Mouse (Mus musculus): ENCODE measurements around the gene Fam90a1b. TPM values are rescaled to one million over a fixed set of nuclear protein-coding genes. Genes with fewer than 3 reads are reported as not detected.
A peak's percentile ranks its signal among the peaks of the same experiment; 100 is the strongest.
"Not testable (repeated sequence)": the region's sequence is repeated elsewhere in the genome, so short reads cannot be mapped to it uniquely, and the experiment has no call there.

Fam90a1b gene
- 0.10 and 0.14 TPM in 2 replicates for polyA plus RNA-seq (2016; fragmentation: Nextera tagmentation; extraction: Ambion mirVana)

DNA sequence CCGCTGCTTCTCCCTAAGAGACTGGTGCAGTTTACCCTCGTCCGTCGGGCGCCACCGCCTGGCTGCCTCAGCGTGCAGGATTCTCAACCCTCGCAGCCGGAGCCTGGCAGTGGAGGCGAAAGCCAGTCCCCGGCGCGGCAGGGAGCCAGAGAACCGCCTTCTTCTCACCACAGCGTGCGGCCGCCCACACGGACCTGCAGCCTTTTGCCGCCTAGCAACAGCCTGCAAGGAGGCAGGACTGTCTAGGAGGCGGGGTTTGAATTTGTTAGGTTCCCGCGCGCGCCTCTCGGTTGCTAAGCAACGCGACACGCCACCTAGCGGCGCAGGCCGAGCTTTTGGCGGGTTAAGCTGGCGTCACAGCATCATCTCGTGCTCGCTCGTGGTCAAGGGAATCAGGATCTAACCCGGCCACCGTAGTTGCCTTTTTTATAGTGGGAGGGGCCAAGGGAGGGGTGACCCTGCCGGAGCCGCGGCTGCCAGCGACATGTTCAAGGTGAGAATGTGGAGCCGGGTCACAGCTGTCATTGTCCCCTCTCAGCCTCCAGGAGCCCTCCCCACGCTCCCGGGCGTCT lies at the start of gene Fam90a1b, which contains the start of gene Apoo:
Fam90a1b (minus strand) TSS at position 108 of the 572 bp plus-strand sequence.
Apoo (plus strand) TSS at position 448 of the 572 bp plus-strand sequence.
- peak; percentile 98 for ATAC-seq (ENCODE audit: low FRiP score)
- peak within 1 kb of the TSS; percentile 53; the same call in 1 of the 2 replicates for H3K27ac ChIP-seq
- H3K9me3 ChIP-seq = no peaks in the 10 kb centered on the region
- peak within 1 kb of the TSS; percentile 54 for H3K4me2 ChIP-seq
- peak within 1 kb of the TSS; percentile 59 for H3K9ac ChIP-seq
- H3K4me1 ChIP-seq = peaks cover 4% of the 10 kb centered on the region
- peaks cover 69% of the 10 kb centered on the region for H3K27me3 ChIP-seq
- 16% methylated on average over 46 of the region's 46 CpGs for WGBS
- H3K36me3 ChIP-seq (replicated peaks) = no peaks in the 10 kb centered on the region
- peak within 1 kb of the TSS; percentile 54 for H3K4me3 ChIP-seq (replicated peaks)

DNA sequence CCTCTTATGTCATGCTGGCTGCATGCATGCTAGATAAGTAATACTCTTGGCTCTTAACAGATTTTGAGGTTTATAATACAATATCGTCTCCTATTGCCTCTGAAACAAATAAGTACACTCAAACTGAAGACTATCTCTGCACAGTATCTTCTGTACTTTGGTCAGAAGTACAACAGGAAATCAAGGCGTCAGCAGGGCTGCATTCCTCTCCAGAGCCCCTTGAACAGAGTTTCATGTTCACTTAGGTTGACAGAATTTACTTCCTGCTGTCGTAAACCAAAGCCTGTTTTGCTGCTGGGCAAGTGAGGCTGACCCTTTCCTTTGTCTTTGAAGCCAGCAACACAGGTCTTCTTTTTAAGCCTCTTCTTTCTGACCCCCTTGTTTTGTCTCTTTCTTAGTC lies 42.4 kb upstream of the Fam90a1b start:
- H3K4me3 ChIP-seq (replicated peaks) = no peak overlapping the region
- no peaks in the 10 kb centered on the region for H3K9me3 ChIP-seq
- no peaks in the 10 kb centered on the region for H3K4me1 ChIP-seq
- WGBS = 42% methylated on average over 3 of the region's 3 CpGs
- ATAC-seq (ENCODE audit: low FRiP score) = no peak
- H3K9ac ChIP-seq = no peak overlapping the region
- no peak overlapping the region for H3K27ac ChIP-seq
- H3K27me3 ChIP-seq = peaks cover 23% of the 10 kb centered on the region
- no peaks in the 10 kb centered on the region for H3K36me3 ChIP-seq (replicated peaks)
- H3K4me2 ChIP-seq = no peak overlapping the region

- WGBS = 70% methylated on average over 5 of the region's 5 CpGs
- peaks cover 44% of the 10 kb centered on the region for H3K27me3 ChIP-seq
These were observed 12.2 kb upstream of the Fam90a1b start for GRCm38 (mm10) chrX:94378734-94379133.

DNA sequence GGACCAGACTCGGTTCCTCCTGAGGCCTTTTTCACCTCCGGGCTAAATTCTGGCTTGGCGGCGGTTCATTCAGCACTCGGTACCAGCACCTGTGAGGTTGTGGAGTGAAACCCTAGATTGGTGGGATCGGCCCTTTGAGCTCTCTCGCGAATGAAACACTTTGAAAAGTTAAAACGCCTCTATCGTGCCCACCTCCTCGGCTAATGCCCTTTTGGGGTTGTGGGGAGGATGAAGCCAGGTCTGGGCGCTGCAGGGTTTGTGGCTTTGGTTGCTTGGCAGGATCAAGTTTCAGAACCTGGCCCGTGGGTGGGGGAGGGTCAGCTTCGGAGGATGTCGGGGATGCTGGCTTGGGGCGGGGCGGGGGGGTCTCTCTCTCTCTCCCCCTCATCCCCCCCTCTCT lies 671 bp upstream of the Fam90a1b start:
- 19% methylated on average over 15 of the region's 17 CpGs for WGBS
- Histone ChIP-seq H3K4me2 (peak overlapping the region; percentile 54), H3K4me1 (peaks cover 4% of the 10 kb centered on the region), H3K4me3 (replicated peaks) (peak overlapping the region; percentile 54), H3K27me3 (peaks cover 64% of the 10 kb centered on the region), H3K27ac (peak overlapping the region; percentile 53; the same call in 1 of the 2 replicates), H3K9me3 (no peaks in the 10 kb centered on the region), H3K9ac (peak overlapping the region; percentile 59), H3K36me3 (replicated peaks) (no peaks in the 10 kb centered on the region)
- peak; percentile 30; the same call in 1 of the 2 replicates for ATAC-seq (ENCODE audit: low FRiP score)

More at GRCm38 (mm10) chrX:94378734-94379133, 12.2 kb upstream of the Fam90a1b start:
- Histone ChIP-seq H3K36me3 (replicated peaks) (0 out of 2 replicates have a peak, but pooled peaks cover 5% of the 10 kb centered on the region), H3K4me2 (no peak overlapping the region), H3K4me3 (replicated peaks) (no peak overlapping the region), H3K27ac (no peak overlapping the region), H3K9ac (no peak overlapping the region), H3K4me1 (no peaks in the 10 kb centered on the region), H3K9me3 (no peaks in the 10 kb centered on the region)
- ATAC-seq (ENCODE audit: low FRiP score) = no peak

- ATAC-seq (ENCODE audit: low FRiP score) = no peak
- H3K4me3 ChIP-seq (replicated peaks) = peak overlapping the region; percentile 54
- H3K9me3 ChIP-seq = no peaks in the 10 kb centered on the region
- peaks cover 4% of the 10 kb centered on the region for H3K4me1 ChIP-seq
- H3K27me3 ChIP-seq = peaks cover 67% of the 10 kb centered on the region
- WGBS = 19% methylated on average over 16 of the region's 16 CpGs
- H3K36me3 ChIP-seq (replicated peaks) = no peaks in the 10 kb centered on the region
- H3K27ac ChIP-seq = no peak overlapping the region
- H3K4me2 ChIP-seq = peak overlapping the region; percentile 46
- no peak overlapping the region for H3K9ac ChIP-seq
These were observed 548 bp downstream of the Fam90a1b start for GRCm38 (mm10) chrX:94366029-94366428.

DNA sequence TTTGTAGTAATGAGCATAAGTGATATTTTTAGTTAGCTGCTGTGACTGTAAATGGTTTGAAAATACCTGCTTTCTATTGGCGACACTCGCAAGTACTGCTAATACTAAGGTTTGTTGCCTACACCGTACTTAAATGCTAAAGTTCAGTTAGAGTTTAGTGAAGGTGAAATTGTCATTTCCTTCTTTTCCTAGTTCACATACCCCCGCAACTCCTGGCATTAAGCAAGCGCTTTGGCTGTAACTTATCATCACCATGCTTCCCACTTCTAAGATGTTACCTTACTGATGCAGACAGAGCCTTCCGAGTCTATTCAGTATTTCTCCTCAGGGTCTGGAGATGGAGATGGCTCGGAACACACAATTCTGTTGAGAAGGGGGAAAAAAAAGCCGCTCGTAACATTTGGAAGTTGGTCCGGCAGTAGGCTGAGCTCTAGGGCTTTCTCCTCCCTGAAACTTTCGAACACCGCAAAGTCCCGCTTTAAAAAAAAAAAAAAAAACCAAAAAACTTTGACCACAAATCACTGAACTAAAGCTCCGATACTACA lies 1.1 kb downstream of the Fam90a1b start:
- Histone ChIP-seq H3K27ac (no peak overlapping the region), H3K9me3 (no peaks in the 10 kb centered on the region), H3K27me3 (peaks cover 68% of the 10 kb centered on the region), H3K4me1 (peaks cover 4% of the 10 kb centered on the region), H3K4me2 (peak overlapping the region; percentile 46), H3K36me3 (replicated peaks) (no peaks in the 10 kb centered on the region), H3K9ac (no peak overlapping the region), H3K4me3 (replicated peaks) (peak overlapping the region; percentile 54)
- WGBS = 29% methylated on average over 13 of the region's 14 CpGs
- ATAC-seq (ENCODE audit: low FRiP score) = no peak

GRCm38 (mm10) chrX:94343638-94344037 lies 22.9 kb downstream of the Fam90a1b start:
- H3K4me1 ChIP-seq = not testable (repeated sequence)
- peaks cover 50% of the 10 kb centered on the region for H3K27me3 ChIP-seq

DNA sequence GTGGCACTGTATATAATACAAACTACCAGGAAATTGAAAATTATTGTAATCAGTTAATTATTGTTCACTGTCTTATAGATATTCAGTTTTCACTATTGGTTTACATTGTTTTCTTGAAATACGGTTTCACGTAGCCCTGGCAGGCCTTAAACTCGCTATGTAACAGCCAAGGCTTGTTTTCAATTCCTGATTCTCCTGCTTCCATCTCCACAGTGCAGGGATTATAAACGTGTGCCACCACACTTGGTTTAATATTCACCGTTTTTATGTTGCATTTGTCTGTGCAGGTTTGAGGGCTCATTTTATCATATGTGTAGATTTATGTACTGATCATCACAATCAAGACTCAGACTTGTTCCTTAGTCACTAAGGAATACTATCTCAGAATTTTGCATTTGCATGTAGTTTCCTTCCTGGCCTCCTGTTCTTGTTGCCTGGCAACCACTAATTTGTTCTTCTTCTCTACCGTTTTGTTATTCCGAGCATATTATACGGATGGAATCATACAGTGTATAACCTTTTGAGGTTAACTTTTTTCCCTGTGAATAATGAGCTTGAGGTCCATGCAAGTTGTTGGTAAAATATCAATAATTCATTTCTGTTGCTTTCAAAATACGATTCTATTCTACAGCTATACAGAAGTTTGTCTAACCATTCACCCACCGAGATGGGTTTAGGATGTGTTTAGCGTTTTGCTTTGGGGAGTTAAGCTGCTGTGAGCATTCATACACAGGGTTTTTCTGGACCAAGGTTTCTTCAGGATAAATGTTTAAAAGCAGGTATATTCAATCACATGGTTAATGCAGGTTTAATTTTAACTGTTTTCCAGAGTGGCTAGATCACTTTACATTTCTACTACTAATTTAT lies 45.3 kb downstream of the Fam90a1b start:
- Histone ChIP-seq H3K36me3 (replicated peaks) (no peaks in the 10 kb centered on the region), H3K9me3 (no peaks in the 10 kb centered on the region), H3K27me3 (peaks cover 51% of the 10 kb centered on the region), H3K9ac (no peak overlapping the region), H3K4me3 (replicated peaks) (no peak overlapping the region), H3K4me2 (no peak overlapping the region), H3K27ac (no peak overlapping the region), H3K4me1 (0 out of 2 replicates have a peak, but pooled peaks cover 3% of the 10 kb centered on the region)
- 71% methylated on average over 11 of the region's 11 CpGs for WGBS
- no peak for ATAC-seq (ENCODE audit: low FRiP score)

More at GRCm38 (mm10) chrX:94343638-94344037, 22.9 kb downstream of the Fam90a1b start:
- H3K9ac ChIP-seq; H3K27ac ChIP-seq; ATAC-seq (ENCODE audit: low FRiP score); H3K4me2 ChIP-seq; H3K4me3 ChIP-seq (replicated peaks); H3K36me3 ChIP-seq (replicated peaks); H3K9me3 ChIP-seq: not testable (repeated sequence)
- 94% methylated on average over 4 of the region's 4 CpGs for WGBS

Small RNA genes lying within 50 kb of the gene (microRNA-seq; reads per million reads assigned to microRNA genes)
- not detected for gene Gm44477

Other genes starting within 250 kb of the Fam90a1b start
- 34.1 and 34.8 TPM in 2 replicates for gene Zfx, start 243.1 kb downstream of the Fam90a1b start, polyA plus RNA-seq (2016; fragmentation: Nextera tagmentation; extraction: Ambion mirVana)
- 109 and 114 TPM in 2 replicates for gene Eif2s3x, start 153.9 kb downstream of the Fam90a1b start, polyA plus RNA-seq (2016; fragmentation: Nextera tagmentation; extraction: Ambion mirVana)
- 10.6 and 11.9 TPM in 2 replicates for gene Klhl15, start 132.2 kb downstream of the Fam90a1b start, polyA plus RNA-seq (2016; fragmentation: Nextera tagmentation; extraction: Ambion mirVana)
- 118 and 125 TPM in 2 replicates for gene Apoo, start 340 bp upstream of the Fam90a1b start, polyA plus RNA-seq (2016; fragmentation: Nextera tagmentation; extraction: Ambion mirVana)
- gene Maged1, start 175.4 kb upstream of the Fam90a1b start, polyA plus RNA-seq (2016; fragmentation: Nextera tagmentation; extraction: Ambion mirVana) = 854 and 906 TPM in 2 replicates